Mouse (Mus musculus): Measurements from ENCODE around the gene Ooep. TPM values are rescaled to one million over a fixed set of nuclear protein-coding genes. Genes with fewer than 3 reads are reported as not detected.
"Not testable (repeated sequence)": the region's sequence is repeated elsewhere in the genome, so short reads cannot be mapped to it uniquely, and the experiment has no call there.

Gene Ooep
- polyA plus RNA-seq, 1 experiment = not detected

- Histone ChIP-seq H3K4me3 (ENCODE audit: insufficient read depth, low read depth, low read length) (no peak overlapping the region), H3K4me1 (ENCODE audit: control insufficient read depth, insufficient read depth, low read length) (no peaks in the 10 kb centered on the region), H3K27ac (ENCODE audit: insufficient read depth, low read depth, low read length) (no peak overlapping the region)
- 85% methylated on average over 6 of the region's 6 CpGs for WGBS
- TF ChIP-seq POLR2A (IDR thresholded peaks at IDR 0.05; ENCODE audit: insufficient read depth, low read depth, low read length) (no peak), CTCF (IDR thresholded peaks at IDR 0.05; ENCODE audit: insufficient read depth, low read depth, low read length) (no peak)
Observed at GRCm38 (mm10) chr9:78359750-78360483, 18.6 kb downstream of the Ooep start.

DNA sequence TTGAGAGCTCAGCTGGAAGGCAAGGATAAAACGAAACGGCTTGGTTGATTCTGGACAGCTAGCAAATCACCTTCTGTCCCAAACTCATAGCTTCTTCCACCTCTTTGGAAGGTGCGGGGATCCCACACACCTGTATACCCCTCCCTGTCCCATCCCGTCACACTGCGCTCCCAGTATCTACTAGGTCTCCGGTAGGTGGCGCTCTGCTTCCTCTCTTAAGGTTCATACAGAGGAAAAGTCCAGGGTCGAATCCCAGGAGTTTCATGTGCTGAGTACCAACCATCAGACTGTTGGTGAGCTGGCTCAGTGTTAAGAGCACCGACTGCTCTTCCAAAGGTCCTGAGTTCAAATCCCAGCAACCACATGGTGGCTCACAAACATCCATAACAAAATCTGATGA, 20.5 kb downstream of the Ooep start:
- no peak overlapping the region for H3K4me3 ChIP-seq (ENCODE audit: insufficient read depth, low read depth, low read length)
- H3K27ac ChIP-seq (ENCODE audit: insufficient read depth, low read depth, low read length) = no peak overlapping the region
- H3K4me1 ChIP-seq (ENCODE audit: control insufficient read depth, insufficient read depth, low read length) = no peaks in the 10 kb centered on the region
- 17% methylated on average over 9 of the region's 9 CpGs for WGBS
- peak; percentile 24; the same call in 1 of the 2 replicates for TF ChIP-seq CTCF (IDR thresholded peaks at IDR 0.05; ENCODE audit: insufficient read depth, low read depth, low read length)
- TF ChIP-seq POLR2A (IDR thresholded peaks at IDR 0.05; ENCODE audit: insufficient read depth, low read depth, low read length) = no peak

DNA sequence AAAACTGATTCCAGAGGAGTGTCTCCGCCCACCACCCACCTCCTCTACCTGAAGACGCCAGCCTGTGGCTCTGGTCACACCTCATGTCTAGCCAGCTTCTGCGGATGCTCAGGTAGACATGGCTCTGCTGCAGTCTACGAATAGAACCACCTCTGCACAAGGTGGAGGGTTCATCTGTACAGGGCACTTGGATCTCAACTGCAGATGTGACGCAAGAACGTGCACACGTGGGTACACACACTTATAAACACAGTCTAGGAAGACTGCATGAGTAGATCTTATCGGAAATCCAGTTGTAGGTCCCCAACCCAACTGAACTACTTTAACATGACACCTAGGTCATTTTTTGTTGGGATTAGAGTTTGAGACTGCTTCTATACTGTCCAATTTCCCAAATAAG, 22.9 kb downstream of the Ooep start, which contains the start of gene Gsta2:
Gene Gsta2 (minus strand): TSS at position 178 of the 400 bp plus-strand sequence.
- TF ChIP-seq CTCF (IDR thresholded peaks at IDR 0.05; ENCODE audit: insufficient read depth, low read depth, low read length) = no peak
- no peak for TF ChIP-seq POLR2A (IDR thresholded peaks at IDR 0.05; ENCODE audit: insufficient read depth, low read depth, low read length)
- Histone ChIP-seq H3K27ac (ENCODE audit: insufficient read depth, low read depth, low read length) (no peak within 1 kb of the TSS), H3K4me1 (ENCODE audit: control insufficient read depth, insufficient read depth, low read length) (no peaks in the 10 kb centered on the region), H3K4me3 (ENCODE audit: insufficient read depth, low read depth, low read length) (no peak within 1 kb of the TSS)
- WGBS = 94% methylated on average over 8 of the region's 8 CpGs

DNA sequence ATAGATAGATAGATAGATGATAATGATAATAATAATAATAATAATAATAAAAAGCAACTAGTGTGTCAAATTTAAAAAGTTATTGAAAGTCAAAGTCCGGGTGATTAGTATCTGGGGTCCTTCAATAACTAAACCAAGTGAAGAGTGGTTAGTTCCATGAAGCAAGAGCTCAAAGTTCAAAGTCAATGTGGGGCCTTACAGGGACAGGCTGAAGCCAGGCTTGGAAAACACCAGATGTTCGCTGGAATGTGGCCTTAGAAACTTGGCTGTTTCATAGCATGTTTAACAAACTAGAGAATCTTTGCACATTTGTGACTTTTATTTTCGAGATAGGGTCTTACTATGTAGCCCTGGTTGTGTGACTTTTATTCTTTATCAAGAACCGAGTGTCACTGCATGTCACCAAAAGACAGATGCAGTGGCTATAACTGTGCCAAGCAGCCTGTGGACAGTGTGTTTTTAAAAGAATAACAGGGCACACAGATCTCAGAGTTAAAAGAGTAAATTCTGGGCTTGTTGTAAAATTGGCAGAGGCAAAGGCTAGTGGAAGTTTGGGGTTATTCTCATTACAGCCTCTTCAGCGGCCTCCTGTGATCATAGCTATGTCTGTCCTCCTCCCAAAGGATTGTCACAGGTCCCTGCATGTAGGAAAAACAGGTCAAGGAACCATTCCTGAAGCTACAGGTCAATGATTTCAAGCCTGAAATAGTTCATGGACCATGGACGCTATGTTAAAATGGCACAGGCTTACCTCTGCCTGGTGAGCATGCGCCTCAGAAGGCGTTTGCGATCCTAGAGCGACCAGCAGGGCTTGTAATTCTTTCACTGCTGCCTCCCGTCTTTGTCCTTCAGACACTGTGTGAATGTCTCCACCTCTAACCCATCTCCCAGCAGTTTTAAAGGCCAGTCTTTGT, 23.6 kb downstream of the Ooep start:
- no peak for TF ChIP-seq CTCF (IDR thresholded peaks at IDR 0.05; ENCODE audit: insufficient read depth, low read depth, low read length)
- TF ChIP-seq POLR2A (IDR thresholded peaks at IDR 0.05; ENCODE audit: insufficient read depth, low read depth, low read length) = no peak
- 79% methylated on average over 11 of the region's 11 CpGs for WGBS

GRCm38 (mm10) chr9:78351504-78352220, 26.9 kb downstream of the Ooep start:
- no peak overlapping the region for H3K4me3 ChIP-seq (ENCODE audit: insufficient read depth, low read depth, low read length)
- no peak for TF ChIP-seq CTCF (IDR thresholded peaks at IDR 0.05; ENCODE audit: insufficient read depth, low read depth, low read length)
- no peak for TF ChIP-seq POLR2A (IDR thresholded peaks at IDR 0.05; ENCODE audit: insufficient read depth, low read depth, low read length)
- WGBS = 89% methylated on average over 6 of the region's 6 CpGs
- H3K27ac ChIP-seq (ENCODE audit: insufficient read depth, low read depth, low read length) = no peak overlapping the region
- H3K4me1 ChIP-seq (ENCODE audit: control insufficient read depth, insufficient read depth, low read length) = no peaks in the 10 kb centered on the region

More for the DNA sequence above, 23.6 kb downstream of the Ooep start:
- H3K4me1 ChIP-seq (ENCODE audit: control insufficient read depth, insufficient read depth, low read length) = no peaks in the 10 kb centered on the region
- no peak overlapping the region for H3K4me3 ChIP-seq (ENCODE audit: insufficient read depth, low read depth, low read length)
- H3K27ac ChIP-seq (ENCODE audit: insufficient read depth, low read depth, low read length) = no peak overlapping the region

- not testable (repeated sequence) for H3K4me3 ChIP-seq (ENCODE audit: insufficient read depth, low read depth, low read length); H3K27ac ChIP-seq (ENCODE audit: insufficient read depth, low read depth, low read length); H3K4me1 ChIP-seq (ENCODE audit: control insufficient read depth, insufficient read depth, low read length)
Observed at GRCm38 (mm10) chr9:78350007-78350406, 28.5 kb downstream of the Ooep start.

DNA sequence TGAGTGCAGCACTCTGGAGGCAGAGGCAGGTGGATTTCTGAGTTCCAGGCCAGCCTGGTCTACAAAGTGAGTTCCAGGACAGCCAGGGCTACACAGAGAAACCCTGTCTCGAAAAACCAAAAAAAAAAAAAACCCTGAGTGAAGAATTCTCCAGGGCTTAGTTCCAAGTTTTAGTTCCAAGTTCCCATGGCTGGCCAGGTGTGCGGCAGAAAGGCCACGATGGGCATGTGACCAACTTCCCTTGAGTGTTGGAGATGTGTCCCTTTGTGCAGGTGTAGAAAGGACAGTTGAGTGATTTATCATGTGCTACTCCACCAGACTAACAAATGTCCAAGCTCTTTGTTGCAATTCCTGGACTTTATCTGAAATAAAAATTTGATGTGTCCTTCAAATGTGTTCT, 29.4 kb downstream of the Ooep start:
- not testable (repeated sequence) for H3K4me3 ChIP-seq (ENCODE audit: insufficient read depth, low read depth, low read length); H3K4me1 ChIP-seq (ENCODE audit: control insufficient read depth, insufficient read depth, low read length); H3K27ac ChIP-seq (ENCODE audit: insufficient read depth, low read depth, low read length)
- WGBS = 83% methylated on average over 3 of the region's 3 CpGs

DNA sequence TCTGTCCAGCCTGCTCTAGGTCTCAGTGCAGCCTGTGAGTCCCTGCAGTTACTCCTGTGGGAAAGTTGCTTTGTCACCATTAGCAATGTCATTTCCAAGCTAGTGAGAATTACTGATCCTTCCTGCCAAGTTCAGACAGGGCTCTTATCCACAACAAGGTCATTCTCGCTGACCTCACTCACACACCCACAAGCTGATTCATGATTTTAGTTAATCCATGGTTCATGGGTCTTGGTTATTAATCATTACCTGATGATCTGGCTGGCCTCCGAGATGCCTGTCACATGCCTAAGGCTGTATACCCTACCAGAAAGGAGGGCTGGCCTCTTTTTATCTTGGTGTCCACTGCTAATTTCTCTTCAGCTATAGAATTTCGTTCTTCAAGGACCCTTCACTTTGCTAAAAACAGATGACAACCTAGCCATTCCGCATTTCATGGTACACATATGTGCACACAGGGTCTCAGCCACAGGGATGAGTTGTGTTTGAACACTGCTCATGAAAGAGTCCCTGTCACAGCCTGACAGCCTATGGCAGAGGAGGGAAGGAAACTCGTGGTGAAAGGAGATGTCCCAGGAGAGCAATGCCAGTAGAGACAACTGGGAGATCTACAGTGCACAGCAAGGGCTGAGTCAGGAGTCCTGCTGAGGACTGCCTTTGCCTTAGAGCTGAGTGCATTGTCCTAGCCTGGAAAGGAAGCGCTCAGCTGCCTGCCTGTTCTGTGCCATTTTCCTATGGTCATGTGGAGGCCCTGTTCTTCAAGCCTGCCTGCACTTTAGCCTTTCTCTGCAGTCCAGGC, 30.1 kb downstream of the Ooep start:
- 72% methylated on average over 6 of the region's 6 CpGs for WGBS
- not testable (repeated sequence) for H3K4me3 ChIP-seq (ENCODE audit: insufficient read depth, low read depth, low read length); H3K4me1 ChIP-seq (ENCODE audit: control insufficient read depth, insufficient read depth, low read length); H3K27ac ChIP-seq (ENCODE audit: insufficient read depth, low read depth, low read length)

Measured in olfactory bulb, adult 2 months (tissue).